Mouse (Mus musculus) midbrain, embryonic 11.5 days (tissue): ENCODE data around the gene Kbtbd4. TPM values are rescaled to one million over a fixed set of nuclear protein-coding genes. Genes with fewer than 3 reads are reported as not detected.
A peak's percentile ranks its signal among the peaks of the same experiment; 100 is the strongest.

Experiments used
- ATAC-seq: fragments of 200-750 bp; cut with Nextera tagmentation; 2 replicates; pipeline ENCODE4 v1.8.0; 2017; ENCODE audit warnings: moderate TSS enrichment, moderate library complexity; ENCODE audit not compliant: low FRiP score
- DNase-seq: peaks from one replicate; pipeline ENCODE4 v3.0.0; 2015; ENCODE audit warnings: low spot score; ENCODE audit errors: missing footprints
- H3K27ac ChIP-seq: fragments of 300-500 bp; sonication (generic); 2 replicates; pipeline ENCODE4 v1.5.1; 2014; ENCODE audit warnings: low read depth, low read length
- H3K27me3 ChIP-seq: fragments of 300-500 bp; sonication (generic); 2 replicates; pipeline ENCODE4 v1.6.1; 2014; ENCODE audit warnings: mild to moderate bottlenecking, low read length, moderate library complexity, mixed read lengths; ENCODE audit not compliant: control insufficient read depth, insufficient read depth
- H3K36me3 ChIP-seq: fragments of 300-500 bp; sonication (generic); 2 replicates; pipeline ENCODE4 v1.6.1; 2014; ENCODE audit warnings: mild to moderate bottlenecking, low read length, moderate library complexity, mixed read lengths; ENCODE audit not compliant: control insufficient read depth, insufficient read depth
- H3K4me1 ChIP-seq: fragments of 300-500 bp; sonication (generic); 2 replicates; pipeline ENCODE4 v1.6.1; 2014; ENCODE audit warnings: low read length; ENCODE audit not compliant: control insufficient read depth, insufficient read depth
- H3K4me2 ChIP-seq: fragments of 300-500 bp; sonication (generic); 2 replicates; pipeline ENCODE4 v1.6.1; 2014; ENCODE audit warnings: mild to moderate bottlenecking, moderate library complexity
- H3K4me3 ChIP-seq: fragments of 300-500 bp; sonication (generic); 2 replicates; pipeline ENCODE4 v1.5.1; 2014; ENCODE audit warnings: low read depth, low read length
- H3K9ac ChIP-seq: fragments of 300-500 bp; sonication (generic); 2 replicates; pipeline ENCODE4 v1.6.1; 2014; ENCODE audit warnings: low read length
- H3K9me3 ChIP-seq: fragments of 300-500 bp; sonication (generic); 2 replicates; pipeline ENCODE4 v1.6.1; 2016; ENCODE audit warnings: low read length; ENCODE audit not compliant: control insufficient read depth
- WGBS: fragments of 180-500 bp; shearing (Covaris S2); extraction: QIAGEN DNeasy Blood & Tissue Kit; methylation state at CpG from one replicate; pipeline ENCODE4 v1.1.7; 2014; 5-methylcytosine and 5-hydroxymethylcytosine counted together
- polyA plus RNA-seq: library from polyadenylated mRNA; unstranded; fragments of >200 nt; fragmentation: Nextera tagmentation; extraction: Ambion mirVana; gene quantifications from 2 replicates; pipeline ENCODE4 v1.2.1, GENCODE M21; 2014

Gene Kbtbd4
- polyA plus RNA-seq, 1 experiment from 2014 or later, result 48.8 TPM

DNA sequence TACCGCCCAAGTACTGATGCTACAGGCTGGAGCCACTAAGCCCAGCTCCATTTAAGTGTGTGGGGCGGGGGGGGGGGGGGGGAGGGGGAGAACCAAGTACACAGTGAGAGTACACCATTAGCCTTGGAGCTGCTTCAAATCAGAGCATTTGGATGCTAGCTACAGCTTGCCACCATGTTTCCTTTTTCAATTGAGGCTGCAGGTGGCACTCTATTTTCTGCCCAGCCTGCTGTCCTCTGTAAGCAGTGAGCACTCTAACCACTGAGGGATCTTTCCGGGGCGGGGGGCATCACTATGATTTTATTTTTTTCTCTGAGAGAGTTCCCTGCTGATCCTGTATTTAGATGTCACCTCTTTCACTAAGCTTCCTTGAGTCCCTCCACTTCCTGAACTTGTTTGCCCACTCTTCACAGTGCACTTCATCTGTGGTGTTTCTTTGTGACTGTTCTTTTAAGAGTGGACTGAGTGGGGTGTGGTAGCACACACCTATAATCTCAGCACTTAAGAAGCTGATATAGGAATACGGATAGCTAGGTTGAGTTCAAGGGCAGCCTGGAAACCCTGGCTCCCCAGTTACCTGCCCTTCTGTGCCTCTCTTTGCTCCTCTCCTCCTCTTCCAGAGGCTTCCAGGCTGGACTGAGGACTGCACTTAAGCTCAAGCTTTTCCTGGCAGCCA, 26.8 kb upstream of the Kbtbd4 start:
- DNase-seq (no peak), ATAC-seq (no peak)
- H3K4me2 ChIP-seq, result no peak overlapping the region
- H3K9ac ChIP-seq, result no peak overlapping the region
- no peak overlapping the region for H3K4me3 ChIP-seq
- no peaks in the 10 kb centered on the region; the same call in 1 of the 2 replicates for H3K4me1 ChIP-seq
- H3K27me3 ChIP-seq, result no peaks in the 10 kb centered on the region
- H3K36me3 ChIP-seq, result no peaks in the 10 kb centered on the region
- WGBS, result 71% methylated on average over 4 of the region's 5 CpGs
- H3K9me3 ChIP-seq, result no peaks in the 10 kb centered on the region
- no peak overlapping the region for H3K27ac ChIP-seq

DNA sequence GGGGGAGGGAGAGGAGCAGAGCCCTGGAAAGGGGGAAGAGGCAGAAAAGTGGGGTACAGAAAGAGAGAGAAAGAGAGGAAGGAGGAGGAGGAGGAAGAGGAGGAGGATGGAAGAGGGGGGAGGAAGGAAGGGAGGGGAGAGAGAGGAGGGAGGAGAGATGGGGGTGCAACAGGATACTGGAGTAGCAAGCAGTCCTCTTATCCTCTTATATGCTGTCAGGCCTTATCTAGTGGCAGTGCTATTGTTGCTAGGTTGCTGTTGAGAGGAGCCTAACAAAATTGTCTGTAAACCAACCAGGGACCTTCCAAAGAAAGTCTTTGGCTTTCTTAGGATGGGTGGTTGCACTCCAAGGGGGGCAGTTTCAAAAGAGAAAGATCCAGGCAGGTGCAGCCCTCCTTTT, 25.1 kb upstream of the Kbtbd4 start:
- Histone ChIP-seq H3K4me3 (no peak overlapping the region), H3K27ac (no peak overlapping the region), H3K9ac (no peak overlapping the region), H3K27me3 (peaks cover 2% of the 10 kb centered on the region; the same call in 1 of the 2 replicates), H3K4me1 (no peaks in the 10 kb centered on the region; the same call in 1 of the 2 replicates), H3K4me2 (no peak overlapping the region), H3K9me3 (no peaks in the 10 kb centered on the region), H3K36me3 (no peaks in the 10 kb centered on the region)
- DNase-seq (no peak), ATAC-seq (no peak)

DNA sequence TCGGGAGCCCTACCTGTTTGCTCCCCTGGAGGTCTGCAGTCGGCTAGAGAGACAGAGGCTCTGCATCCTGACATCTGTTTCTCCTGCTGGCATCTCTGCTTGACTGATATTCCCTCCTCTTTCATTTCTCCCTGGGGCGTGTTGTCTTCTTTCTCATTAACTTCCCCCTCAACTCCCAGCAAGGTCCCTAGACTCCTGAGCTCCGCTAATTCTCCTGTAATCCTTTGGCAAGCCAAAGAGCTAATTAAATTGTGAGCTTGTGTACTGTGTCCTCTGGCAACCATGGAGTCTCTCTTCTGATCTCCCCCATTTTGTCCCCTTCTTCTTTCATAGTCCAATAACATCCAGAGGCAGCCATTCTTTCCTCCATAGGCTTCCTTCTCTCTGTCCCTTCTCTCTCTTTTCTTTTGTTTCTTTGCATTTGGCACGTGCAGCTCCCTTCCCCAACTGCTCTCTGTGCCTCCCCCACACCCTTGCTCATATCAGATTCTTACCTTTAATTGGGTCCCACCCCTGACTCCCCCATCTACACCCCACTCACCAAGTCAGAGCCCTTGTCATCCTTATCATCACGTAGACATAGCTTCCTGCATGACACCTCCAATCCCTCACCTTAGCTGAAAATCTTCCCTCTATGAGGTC, 24.3 kb upstream of the Kbtbd4 start:
- 13% methylated on average over 6 of the region's 6 CpGs for WGBS
- no peak overlapping the region for H3K4me2 ChIP-seq
- ATAC-seq, result no peak

DNA sequence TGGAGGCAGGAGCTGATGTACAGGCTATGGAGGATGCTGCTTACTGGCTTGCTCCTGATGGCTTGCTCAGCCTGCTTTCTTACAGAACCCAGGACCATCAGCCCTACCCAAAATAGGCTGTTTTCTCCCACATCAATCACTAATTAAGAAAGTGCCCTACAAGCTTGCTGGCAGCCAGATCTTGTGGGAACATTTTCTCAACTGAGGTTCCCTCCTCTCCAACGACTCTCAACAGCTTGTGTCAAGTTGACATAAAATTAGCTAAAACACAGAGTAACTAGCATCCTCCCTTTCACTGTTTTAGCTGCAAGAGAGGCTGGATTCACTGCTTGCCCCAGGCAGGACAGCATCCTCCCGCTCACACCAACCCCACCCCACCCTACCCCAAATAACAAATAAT, 22.7 kb upstream of the Kbtbd4 start:
- Histone ChIP-seq H3K27ac (no peak overlapping the region), H3K36me3 (no peaks in the 10 kb centered on the region), H3K4me2 (no peak overlapping the region), H3K9me3 (no peaks in the 10 kb centered on the region), H3K27me3 (peaks cover 23% of the 10 kb centered on the region), H3K4me3 (no peak overlapping the region), H3K9ac (no peak overlapping the region), H3K4me1 (peaks cover 10% of the 10 kb centered on the region)
- 84% methylated on average over 2 of the region's 2 CpGs for WGBS
- DNase-seq, result no peak
- no peak for ATAC-seq

More for the DNA sequence above, 24.3 kb upstream of the Kbtbd4 start:
- Histone ChIP-seq H3K9me3 (no peaks in the 10 kb centered on the region), H3K27ac (no peak overlapping the region), H3K27me3 (peaks cover 11% of the 10 kb centered on the region), H3K4me1 (peaks cover 5% of the 10 kb centered on the region), H3K9ac (no peak overlapping the region), H3K36me3 (no peaks in the 10 kb centered on the region), H3K4me3 (no peak overlapping the region)
- no peak for DNase-seq

DNA sequence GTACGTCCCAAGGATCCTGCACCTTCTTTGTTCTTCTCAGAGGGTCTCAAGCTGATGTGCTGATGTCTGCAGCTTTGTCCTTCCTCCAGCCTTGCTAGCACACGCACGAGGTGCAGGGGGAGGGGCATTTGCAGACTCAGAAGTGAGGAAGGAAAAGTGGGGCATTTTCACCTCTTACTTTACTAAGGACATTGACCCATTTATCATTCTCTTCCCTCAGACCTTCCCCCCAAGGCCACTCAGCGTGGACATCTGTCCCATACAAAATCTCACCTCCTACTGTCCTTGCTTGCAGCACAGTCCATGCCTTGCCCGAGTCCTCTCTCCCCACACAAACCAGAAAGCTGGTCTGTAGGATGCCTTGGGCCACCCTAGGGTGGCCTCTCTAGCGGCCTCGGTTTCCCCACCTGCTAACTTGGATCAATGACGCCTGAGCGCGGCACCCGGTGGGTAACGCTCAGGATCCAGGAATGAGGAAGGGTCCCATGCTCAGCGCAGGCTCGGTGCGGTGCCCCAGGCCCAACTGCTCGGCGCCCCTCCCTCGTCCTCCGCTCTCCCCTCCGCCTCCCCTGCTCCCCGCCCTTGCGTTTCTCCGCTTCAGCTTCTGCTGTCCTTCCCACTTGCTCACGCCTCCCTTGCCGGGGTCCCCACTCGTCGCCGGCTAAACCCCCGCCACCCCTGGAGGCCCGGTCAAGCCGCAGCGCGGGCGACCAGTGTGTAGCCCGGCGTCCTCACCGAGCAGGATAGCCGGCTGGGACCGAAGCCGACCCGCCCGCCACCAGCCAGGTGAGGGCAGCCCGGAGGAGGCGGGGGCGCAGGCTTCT, 19.1 kb upstream of the Kbtbd4 start, which contains the start of gene C1qtnf4:
C1qtnf4 (plus strand) TSS at position 643 of the 824 bp plus-strand sequence.
- Histone ChIP-seq H3K4me1 (peaks cover 17% of the 10 kb centered on the region), H3K27ac (no peak within 1 kb of the TSS), H3K4me2 (peak within 1 kb of the TSS; percentile 94), H3K9me3 (no peaks in the 10 kb centered on the region), H3K9ac (peak within 1 kb of the TSS; percentile 77), H3K36me3 (no peaks in the 10 kb centered on the region), H3K27me3 (peaks cover 59% of the 10 kb centered on the region), H3K4me3 (peak within 1 kb of the TSS; percentile 49)
- peak; percentile 81 for ATAC-seq
- WGBS, result 2% methylated on average over 45 of the region's 45 CpGs
- peak; percentile 96 for DNase-seq

DNA sequence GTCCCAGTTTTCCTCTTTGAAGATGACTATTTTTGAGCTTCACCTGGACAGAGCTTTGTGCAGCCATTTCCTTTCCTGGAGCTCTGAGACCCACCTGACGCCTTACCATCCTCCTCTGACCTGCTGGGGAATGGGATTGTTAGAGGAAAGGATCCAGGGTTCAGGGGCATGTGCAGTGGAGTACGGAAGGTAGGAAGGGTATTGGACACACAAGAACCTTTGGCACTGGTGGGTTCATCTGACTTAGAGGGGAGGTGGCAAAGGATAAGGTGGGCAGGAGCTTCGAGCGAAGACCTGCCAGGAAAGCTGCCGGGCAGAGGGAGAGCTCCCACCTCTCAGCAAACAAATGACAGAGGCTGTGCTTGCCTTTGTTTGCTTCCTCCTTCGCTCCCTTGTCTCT, 18.1 kb upstream of the Kbtbd4 start:
- peaks cover 65% of the 10 kb centered on the region for H3K27me3 ChIP-seq
- 25% methylated on average over 6 of the region's 6 CpGs for WGBS
- peak overlapping the region; percentile 94 for H3K4me2 ChIP-seq

DNA sequence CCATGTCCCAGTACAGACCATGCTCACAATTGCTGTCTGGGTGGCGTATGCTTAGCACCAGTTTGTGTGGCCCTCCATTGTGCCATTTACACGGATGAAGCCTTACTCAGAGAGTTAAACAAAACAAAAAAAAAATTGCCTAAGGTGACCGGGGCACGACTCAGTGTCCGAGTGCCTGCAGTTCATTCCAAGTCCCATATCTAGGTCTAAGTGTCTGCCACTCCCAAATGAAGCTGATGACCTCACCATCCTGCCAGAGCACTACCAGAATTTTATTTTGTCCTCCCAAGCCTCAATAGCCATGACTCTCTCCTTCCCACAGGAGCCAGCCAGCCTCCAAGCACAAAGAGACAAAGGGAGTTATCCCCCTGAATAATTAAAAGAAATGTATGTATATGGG, 16.9 kb upstream of the Kbtbd4 start:
- Histone ChIP-seq H3K36me3 (no peaks in the 10 kb centered on the region), H3K9me3 (no peaks in the 10 kb centered on the region), H3K4me2 (no peak overlapping the region), H3K4me3 (no peak overlapping the region), H3K9ac (no peak overlapping the region), H3K27me3 (peaks cover 65% of the 10 kb centered on the region), H3K27ac (no peak overlapping the region), H3K4me1 (peaks cover 17% of the 10 kb centered on the region)
- WGBS, result 76% methylated on average over 5 of the region's 5 CpGs
- ATAC-seq (no peak), DNase-seq (no peak)

More for the DNA sequence above, 18.1 kb upstream of the Kbtbd4 start:
- H3K4me3 ChIP-seq, result peak overlapping the region; percentile 49
- H3K27ac ChIP-seq, result no peak overlapping the region
- peak; percentile 91 for DNase-seq
- H3K36me3 ChIP-seq, result no peaks in the 10 kb centered on the region
- no peak for ATAC-seq
- peaks cover 17% of the 10 kb centered on the region for H3K4me1 ChIP-seq
- peak overlapping the region; percentile 77 for H3K9ac ChIP-seq
- no peaks in the 10 kb centered on the region for H3K9me3 ChIP-seq

DNA sequence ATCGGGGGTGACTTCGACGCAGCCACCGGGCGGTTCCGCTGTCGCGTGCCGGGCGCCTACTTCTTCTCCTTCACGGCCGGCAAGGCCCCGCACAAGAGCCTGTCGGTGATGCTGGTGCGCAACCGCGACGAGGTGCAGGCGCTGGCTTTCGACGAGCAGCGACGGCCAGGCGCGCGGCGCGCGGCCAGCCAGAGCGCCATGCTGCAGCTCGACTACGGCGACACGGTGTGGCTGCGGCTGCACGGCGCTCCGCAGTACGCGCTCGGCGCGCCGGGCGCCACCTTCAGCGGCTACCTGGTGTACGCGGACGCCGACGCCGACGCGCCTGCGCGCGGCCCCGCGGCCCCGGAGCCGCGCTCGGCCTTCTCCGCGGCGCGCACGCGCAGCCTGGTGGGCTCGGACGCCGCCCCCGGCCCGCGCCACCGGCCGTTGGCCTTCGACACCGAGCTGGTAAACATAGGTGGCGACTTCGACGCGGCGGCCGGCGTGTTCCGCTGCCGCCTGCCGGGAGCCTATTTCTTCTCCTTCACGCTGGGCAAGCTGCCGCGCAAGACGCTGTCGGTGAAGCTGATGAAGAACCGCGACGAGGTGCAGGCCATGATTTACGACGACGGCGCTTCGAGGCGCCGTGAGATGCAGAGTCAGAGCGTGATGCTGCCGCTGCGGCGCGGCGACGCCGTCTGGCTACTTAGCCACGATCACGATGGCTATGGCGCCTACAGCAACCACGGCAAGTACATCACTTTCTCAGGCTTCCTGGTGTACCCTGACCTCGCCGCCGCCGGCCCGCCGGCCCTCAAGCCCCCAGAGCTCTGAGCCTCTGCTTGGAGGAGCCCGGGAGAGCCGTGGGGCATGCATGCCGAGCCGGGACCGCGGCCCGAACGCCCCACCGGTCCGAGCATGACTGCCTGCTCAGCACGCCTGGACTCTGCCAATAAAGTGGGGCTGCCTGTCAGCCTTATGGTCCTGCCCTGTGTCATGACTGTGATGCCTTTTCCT, 14.7 kb upstream of the Kbtbd4 start:
- no peaks in the 10 kb centered on the region for H3K36me3 ChIP-seq
- DNase-seq (peak; percentile 94), ATAC-seq (peak; percentile 57)
- H3K27ac ChIP-seq, result no peak overlapping the region
- peak overlapping the region; percentile 45 for H3K9ac ChIP-seq
- peak overlapping the region; percentile 42 for H3K4me3 ChIP-seq
- peaks cover 59% of the 10 kb centered on the region for H3K27me3 ChIP-seq
- peak overlapping the region; percentile 64 for H3K4me2 ChIP-seq
- H3K4me1 ChIP-seq, result peaks cover 14% of the 10 kb centered on the region
- 5% methylated on average over 133 of the region's 133 CpGs for WGBS
- H3K9me3 ChIP-seq, result no peaks in the 10 kb centered on the region
